Mouse (Mus musculus) lung, postnatal 4 days (tissue): ENCODE results near the gene Rmi2.
A peak's percentile ranks its signal among the peaks of the same experiment; 100 is the strongest.
"Not testable (repeated sequence)": the region's sequence is repeated elsewhere in the genome, so short reads cannot be mapped to it uniquely, and the experiment has no call there.

Experiments used
- DNase-seq, 2 experiments: peaks; one replicate each; pipeline ENCODE4 v3.0.0; 2021

Rmi2 gene

DNA sequence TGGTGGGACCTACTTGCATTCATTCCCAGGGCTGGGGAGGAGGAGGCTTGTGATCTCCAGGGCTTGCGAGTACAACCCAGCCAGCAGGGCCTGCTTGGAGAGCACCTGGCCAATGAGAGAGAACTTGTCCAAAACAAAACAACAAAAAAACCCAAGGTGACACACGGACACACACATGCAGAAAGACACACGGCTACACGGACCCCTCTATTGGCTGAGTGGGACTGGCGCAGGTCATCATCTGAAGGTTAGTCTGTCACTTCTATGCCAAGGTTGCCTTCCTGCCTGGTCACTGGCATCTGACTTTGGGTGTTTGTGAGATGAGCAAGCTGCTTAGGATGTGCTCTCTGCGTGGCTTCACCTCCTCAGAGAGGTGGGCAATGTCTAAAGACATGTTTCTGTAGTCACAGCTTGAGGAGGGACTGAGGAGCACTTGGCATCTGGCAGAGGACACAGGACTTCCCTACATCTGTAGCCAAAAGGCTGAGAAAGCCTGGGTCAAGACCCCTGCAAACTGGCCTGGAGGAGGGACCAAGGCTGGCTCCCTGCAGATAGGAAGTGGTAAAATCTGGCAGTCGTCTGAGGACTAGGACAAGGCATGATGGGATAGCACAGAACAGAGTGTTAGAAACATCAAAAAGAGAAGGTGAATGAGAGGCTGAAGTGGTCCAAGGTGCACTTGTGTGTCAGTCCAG, 6.9 kb upstream of the Rmi2 start:
- DNase-seq, result no peak

DNA sequence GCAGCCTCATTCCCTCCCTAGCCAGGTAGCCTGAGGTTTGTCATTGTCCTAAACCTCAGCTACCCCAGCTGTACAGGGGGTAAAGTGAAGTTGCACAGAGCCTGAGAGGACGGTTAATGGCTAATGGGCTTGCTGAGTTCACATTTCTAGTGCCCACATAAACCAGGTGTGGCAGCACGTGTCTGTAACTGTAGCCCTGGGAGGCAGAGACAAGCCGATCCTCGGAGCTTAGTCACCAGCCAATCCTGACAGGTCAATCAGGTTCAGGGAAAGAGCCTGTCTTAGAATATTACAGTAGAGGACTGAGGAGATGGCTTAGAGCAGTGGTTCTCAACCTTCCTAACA, 6.4 kb upstream of the Rmi2 start:
- no peak for DNase-seq

DNA sequence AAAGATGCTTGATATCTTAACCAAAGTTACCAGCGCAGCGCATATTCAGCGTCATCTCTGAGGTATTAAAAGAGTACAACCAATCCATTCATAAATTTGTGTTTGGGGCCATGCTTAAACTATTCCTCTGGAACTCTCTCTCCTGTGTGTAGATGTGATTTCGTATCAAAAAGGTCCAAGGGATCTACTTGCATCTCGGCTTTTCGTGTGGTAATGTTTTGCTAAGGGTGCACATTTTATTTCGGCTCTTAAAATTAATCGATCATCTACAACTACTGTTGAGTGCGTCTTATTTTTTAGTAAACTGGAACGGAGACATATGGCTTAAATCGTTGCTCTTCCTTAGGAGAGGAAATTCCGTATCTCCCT, 333 bp upstream of the Rmi2 start:
- DNase-seq, result no peak

DNA sequence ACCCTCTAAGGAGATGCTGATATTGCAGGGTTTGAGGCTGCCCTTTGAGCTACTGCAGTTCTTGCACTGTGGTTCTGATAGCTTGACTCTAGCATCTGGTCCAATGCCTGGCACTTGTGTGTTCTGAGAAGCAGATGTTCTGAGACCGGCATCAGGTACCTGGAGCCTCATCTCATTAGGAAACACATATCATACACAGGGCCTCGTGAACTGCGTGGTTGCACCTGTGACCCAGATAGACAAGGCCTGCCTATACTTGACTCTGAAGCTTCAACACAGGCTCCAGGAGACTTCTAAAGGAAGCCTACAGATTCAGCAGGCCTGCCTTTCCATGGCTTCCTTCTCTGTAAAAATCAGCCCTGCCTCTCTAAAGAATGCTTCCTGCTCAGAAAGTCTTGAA, 1.5 kb downstream of the Rmi2 start:
- no peak for DNase-seq

DNA sequence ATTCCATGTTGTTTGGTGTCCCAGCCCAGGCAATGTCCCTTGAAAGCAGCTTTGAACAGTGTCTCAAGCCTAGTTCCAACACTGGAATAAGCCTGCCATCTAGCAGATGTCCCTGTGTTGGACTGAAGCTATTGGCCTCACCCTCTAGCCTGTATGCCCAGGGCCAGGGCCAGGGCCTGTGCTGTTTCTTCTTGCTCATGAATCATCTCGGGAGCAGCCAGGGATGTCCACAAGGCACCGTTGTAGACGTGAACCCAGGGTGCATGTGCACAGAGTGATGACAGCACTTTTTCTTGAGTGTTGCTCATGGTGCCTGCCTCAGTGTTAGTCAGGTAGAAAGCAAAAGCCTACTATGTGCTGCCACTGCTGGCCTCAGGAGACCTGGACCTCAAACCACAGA, 2.4 kb downstream of the Rmi2 start:
- no peak for DNase-seq

DNA sequence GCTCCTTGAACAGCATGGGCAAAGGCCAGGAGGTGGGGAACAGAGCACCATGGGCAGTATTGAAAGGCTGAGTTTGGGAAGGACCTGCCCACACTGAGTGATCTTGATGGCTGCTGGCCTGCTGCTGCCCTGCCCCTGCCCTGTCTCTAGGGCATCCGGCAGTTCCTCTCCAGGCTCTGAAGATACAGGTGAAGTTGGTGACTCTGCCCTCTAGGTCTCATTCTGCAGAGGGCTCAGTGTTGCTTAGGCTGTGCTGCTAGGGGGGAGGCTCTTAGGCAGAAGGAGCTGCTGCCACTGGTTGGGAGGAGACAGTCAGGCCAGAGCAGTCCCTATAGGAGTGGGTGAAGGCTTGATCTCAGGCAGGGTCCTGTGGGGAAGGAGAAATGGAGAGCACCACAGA, 3.0 kb downstream of the Rmi2 start:
- DNase-seq, result no peak

DNA sequence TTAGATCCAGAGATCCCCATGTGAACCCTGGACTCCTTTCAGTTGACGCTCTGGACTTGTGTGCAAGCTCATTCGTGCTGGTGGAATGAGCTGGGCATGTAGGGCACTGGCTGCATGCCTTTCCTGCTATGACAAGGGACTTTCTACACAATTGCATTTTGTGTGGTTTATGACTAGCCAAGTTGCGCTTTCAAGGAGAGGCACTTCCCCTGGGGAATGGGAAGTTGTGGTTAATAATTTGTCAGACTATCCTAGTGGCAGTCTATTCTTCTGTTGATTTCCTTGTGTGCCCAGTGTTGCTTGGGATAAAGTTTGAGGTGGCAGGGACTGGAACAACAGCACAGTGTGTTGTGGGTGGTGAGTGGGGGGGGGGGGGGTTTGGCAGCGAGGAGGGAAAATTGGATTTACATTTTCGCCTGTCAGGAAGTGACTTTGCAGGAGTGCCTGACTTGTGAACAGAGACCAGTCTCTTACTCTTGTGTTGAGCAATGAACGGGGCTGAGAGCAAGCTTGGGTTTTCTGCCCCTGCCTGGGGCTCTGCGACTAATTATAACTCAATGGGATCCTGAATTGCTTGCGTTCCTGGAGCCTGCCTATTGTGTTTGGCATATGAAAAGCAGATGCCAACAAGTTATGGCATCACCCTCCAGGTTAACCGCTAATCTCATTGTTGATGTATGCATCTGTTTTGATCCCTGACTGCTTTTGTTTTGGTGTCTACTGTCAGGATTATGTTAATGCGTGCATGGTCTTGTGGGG, 3.8 kb downstream of the Rmi2 start:
- DNase-seq, result peak; percentile 43 to 46

DNA sequence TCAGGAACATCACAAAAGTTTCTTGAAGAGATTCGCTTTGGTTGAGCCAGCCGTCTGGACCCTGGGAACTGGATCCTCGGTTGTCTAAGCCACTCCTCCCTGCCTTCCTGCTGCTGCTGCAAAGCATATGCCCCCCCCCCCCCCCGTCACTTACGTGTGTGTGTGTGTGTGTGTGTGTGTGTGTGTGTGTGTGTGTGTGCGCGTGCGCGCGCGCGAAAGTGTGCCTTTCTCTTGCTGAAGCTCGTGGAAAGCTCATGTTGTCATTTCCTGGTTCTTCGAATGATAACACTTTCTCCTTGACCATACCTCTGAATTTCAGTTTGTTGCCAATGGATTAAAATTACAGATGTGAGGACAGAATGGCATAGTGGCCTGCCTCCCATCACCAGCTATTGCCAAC, 5.2 kb downstream of the Rmi2 start:
- no peak for DNase-seq

DNA sequence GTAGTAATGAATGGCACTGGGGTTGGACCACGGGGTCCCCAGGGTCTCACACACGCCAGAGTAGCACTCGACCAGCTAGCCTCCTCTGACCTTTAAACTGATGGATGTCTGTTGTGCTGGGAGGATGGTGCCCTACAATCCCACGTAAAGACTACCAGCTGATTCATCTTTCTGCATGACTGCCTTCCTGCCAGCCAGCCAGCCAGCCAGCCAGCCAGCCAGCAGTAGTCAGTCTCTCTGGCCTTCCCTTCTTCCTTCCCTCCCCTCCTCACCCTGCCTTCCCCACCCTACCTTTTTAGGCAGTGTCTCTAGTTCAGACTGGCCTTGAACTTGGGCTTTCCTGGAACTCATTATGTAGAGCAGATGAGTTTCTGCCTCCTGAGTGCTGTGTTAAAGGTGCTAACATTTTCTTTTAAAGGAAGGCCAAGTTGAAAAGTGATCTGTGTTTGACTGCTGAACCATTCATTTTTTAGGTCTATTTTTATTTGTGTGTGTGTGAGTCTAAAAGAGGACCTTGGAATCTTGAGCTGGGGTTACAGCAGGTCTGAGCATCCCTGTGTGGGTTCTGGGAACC, 7.5 kb downstream of the Rmi2 start:
- no peak for DNase-seq

DNA sequence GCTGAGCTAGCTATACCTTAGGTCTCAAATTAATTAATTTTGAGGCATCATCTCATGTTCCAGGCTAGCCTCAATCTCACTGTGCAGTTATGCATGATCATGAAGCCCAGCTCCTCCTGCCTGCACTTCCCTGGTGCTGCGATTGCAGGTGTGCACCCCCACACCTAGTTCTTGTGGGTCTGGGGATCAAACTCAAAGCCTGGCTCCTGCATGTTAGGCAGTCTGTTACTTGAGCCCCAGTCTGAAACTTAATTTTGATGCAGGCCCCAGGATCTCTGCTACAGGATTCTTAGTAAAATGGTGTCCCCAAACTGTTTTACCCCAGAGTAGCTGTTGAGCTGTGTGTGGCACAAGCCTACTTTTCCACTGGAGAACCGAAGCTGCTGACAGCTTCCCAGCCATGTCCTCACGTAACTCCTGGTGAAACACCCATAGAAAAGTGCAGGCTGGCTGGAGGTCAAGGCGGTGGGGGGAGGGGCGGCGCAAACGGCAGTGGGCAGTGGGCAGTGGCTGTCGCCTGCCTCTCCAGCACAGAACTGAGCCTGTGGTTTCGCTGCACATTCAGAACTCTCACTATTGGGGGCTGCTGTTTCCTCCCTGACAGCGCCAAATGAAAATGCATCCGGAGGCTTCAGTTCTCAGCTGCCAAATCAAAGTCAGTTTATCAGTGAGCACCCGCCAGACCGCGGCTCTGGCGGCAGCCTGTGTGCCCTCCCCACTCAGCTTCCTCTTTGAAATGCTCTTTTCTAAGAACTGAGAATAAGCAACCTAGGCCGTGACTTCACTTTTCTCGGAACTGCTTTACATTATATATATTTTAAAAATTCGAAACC, 8.8 kb downstream of the Rmi2 start:
- DNase-seq, result peak; percentile 67 to 82

DNA sequence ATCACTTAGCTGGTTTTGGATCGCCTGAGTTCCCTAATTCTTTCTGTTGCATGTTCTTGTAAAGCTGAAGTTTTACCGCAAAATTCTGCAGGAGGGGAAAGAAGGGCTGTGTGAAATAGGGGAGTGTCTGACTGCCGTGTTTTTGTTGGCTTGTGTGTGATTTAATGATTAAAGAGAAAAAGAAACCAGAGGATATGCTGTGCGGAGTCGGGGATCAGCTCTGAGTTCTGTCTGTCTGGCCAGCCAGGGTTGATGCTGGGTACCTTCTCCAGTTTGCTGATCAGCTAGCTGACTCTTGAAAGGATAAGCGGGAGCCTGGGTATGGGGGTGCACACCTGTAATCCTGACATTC, 9.4 kb downstream of the Rmi2 start:
- no peak for DNase-seq

DNA sequence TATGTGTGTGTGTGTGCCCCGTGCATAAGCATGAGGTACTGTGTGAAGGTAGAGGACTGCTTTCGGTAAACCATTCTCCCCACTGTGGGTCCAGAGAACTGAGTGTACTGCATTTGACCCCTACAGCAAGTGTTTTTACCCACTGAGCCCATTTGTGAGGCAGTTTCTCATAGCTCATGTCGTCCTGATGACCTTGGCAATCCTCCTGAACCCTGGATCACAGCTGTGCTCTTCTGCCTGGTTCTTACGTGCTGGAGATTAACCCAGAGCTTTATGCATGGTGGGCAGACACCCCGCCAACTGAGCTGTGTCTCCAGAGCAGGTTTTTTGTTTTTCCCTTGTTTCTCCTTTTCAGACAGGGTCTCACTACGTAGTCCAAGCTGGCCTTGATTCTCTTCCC, 11.1 kb downstream of the Rmi2 start:
- no peak for DNase-seq

DNA sequence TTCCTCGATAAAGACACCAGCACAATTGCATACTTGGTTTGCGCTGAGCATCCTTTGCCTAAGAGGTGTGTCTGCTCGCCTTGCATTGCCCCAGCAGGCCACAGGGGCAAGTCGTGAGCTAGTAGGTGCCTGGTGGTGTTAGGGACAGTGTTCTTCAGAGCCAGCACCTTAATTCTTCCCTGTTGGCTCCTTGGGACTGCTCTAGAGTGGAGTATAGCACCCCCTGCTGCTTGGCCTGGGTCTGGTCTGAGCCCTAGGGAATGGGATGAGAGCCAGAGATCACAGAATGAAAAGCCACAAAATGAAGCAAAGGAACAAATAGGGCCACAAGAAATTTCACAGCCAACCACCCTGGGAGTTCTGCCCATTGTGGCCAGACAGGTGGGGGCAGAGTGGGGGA, 11.6 kb downstream of the Rmi2 start:
- DNase-seq, result peak; percentile 66 to 80

DNA sequence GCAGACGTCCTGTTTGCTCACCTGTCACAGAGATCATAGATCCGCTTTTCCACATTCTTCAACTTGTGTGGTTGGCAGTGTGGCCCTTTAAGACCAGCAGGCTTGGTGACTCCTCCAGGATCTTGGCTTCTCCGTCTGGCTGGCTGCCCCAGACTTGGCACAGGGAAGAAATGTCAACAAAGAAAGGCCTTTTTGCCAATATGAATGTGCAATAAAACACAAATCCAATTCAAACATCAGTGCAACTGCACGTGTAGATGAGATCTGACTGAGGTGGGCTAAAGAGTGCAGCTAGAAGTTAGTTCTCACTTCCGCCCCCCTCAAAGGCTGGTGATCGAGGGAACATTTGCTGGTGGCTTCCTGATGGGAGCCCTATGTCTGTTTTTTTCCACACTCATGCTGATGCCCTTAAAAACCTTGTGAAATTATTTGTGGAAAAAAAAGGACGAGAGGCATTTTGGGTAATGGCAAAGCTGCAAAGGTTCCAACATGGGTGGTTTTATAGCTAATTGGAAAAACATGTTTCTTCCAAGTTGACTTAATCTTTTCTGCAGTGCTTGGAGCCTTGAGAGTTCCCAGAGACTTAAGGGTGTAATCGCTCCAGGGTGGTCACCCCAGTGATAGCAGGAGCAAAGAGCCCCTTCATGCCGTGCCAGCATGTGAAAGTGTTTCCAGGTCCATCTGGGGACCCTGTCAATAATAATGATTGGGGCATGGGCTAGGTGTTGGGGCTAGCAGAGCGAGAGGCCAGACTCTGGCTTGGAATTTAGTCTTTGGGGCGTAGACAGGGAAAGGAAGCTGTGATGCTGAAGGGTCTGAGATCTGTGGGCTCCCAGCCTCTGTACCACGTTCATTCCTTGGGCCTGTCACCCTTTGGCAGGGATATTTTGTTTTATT, 15.4 kb downstream of the Rmi2 start:
- DNase-seq, result peak; percentile 79 to 90

DNA sequence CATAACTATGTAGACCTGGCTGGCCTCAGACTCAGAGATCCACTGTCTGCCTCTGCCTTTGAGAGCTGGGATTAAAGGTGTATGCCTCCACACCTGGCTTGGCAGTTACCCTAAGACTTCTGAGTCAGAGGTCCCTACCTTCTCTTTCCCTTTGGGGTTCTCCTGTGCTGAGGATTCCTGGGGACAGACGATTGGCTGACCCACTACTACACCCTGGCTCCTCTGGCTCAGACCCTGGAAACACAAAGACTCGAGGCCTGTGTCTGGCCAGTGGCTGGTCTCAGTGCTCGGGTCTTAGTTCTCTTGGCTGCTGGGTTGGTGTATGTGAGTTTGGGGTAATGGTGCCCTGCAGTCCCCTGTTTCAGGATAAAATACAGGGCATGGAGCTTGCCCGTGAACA, 16.0 kb downstream of the Rmi2 start:
- DNase-seq, result no peak

DNA sequence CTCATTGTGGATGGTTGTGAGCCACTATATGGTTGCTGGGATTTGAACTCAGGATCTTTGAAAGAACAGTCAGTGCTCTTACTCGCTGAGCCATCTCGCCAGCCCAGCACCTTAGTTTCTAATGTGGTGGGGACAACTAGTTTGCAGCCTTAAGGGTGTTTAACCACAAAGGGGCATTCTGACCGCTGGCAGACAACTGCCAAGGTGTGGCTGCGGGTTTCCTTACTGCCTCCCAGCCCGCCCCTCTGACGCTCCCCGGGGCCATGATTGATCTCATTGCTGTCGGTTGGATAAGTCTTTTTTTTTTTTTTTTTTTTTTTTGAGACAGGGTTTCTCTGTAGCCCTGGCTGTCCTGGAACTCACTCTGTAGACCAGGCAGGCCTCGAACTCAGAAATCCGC, 17.4 kb downstream of the Rmi2 start:
- DNase-seq, result not testable (repeated sequence)

DNA sequence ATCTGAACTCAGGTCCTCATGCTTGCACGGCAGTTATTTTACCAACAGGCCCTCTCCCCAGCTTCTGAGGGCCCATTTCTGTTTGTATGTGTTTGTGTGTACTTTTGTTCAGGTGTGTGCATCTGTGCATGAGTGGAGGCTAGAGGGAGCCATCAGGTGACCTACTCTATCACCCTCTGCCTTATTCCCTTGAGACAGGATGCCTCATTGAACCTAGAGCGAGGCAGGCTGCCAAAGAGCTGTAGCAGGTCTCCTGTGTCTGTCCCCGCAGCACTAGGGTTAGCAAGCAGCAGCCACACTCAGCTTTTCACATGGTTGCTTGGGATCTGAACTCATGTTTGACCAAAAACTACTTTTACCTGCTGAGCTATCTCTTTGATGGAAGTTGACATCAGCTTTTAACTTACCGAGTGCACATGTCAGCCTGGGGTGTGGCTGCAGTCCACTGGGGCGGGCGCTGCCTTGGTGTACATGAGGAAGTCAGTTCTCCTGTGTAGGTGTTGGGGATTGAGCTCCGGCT, 24.9 kb downstream of the Rmi2 start:
- DNase-seq, result no peak

DNA sequence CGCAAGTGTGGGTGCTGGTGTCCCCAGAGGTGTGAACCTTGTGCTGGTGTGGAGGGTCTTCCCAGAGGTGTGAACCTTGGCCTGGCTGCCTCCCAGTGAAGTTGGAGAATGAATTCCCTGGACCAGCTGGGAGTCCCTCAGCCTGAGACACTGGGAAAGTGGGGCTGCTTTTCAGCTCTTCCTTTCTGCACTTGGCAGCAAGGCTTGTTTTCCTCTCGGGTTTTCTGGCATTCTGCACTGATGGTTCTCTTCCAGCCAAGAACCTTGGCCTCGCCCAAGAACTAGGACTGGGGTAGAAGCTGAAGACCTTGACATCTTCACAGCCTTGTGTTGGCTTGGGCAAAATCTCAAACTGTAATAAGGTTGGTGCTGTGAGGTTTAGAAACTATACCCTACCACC, 26.5 kb downstream of the Rmi2 start:
- no peak for DNase-seq

DNA sequence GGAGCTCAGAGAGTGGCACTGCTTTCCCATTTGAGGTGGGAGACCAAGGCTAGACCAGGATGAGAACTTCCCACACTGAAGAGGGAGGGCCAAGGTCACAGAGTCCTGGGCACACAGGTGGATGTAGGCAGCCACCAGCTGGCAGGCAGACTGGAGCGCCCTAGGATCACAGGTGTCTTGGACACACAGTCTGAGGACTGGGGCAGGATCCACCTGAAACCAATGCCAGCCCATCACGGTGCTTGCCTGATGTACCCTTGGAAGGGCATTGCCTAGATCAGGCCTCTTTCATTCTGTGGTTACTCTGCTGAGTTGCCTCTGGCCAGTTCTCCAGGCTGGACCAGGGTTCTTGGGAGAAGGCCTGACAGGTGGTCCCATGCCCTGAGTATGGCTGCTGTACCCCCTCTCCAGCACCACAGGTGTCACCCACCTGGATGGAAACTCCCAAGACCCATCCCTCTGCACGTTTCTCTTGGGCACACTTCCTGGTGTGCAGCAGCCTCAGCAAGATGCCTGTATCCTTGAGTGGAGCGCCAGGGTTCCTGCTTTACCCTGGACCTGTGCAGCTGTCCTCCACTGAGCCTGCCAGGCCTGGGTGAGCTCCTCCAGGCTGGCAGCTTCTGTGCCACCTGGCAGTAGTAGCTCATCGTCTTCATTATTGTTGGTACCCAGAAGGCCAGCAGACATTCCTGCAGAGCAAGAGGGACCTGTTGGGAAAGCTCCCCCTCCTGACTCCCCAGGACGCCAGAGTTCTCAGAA, 30.2 kb downstream of the Rmi2 start:
- no peak for DNase-seq

DNA sequence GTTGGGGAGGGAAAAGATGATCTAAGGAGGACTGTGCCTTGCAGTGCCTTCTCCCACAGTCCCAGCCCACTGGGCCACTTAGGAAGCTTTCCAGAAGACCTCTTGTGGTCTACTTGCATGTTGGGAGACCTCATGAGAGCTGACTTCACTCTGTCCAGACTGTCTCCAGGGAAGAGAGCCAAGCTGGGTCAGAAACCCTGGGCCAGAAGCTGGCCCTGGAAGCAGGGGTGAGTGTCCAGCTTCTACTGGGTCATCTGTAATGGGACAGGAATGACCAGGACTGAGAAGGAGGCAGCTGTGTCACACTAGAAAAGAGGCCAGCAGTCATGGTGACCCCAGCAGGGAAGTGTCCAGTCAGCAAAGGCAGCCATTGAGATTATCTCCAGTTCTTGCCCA, 30.7 kb downstream of the Rmi2 start:
- no peak for DNase-seq

DNA sequence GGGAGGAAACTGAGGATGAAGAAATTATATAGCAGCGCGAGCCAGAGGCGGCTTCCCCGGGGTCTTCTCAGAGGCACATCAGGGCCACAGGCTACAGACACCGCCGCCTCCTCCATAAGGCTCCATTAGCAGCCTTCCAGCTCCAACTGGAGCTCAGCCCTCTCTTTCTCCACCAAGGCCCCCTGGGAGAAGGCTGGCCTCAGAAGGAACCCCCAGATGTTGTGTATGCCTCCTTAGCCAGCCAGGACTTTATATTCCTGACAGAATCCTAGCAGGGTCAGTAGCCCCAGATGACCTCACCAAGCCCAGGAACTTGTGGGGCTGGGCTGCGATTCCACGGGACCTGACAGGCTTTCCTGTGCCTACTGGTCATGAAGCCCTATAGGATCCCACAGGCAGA, 32.0 kb downstream of the Rmi2 start:
- no peak for DNase-seq

DNA sequence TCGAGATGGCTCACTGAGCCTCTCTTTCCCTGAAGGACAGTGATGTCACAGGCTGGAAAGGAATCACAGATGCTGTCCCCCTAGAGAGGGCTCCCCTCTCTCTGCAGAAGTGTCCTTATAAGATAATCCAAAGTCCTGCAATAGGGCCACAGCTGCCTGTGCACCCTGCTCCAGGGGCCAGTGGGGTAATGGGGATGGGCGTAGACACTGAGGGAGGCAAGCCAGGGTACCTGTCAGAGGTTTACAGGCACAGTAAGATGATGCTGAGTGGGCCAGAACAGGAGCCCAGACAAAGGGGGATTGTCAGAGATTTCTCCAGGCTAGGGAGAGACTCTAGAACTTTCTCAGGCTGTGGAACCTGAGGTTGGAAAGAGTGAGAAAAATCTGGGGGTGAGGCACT, 32.6 kb downstream of the Rmi2 start:
- DNase-seq, result no peak
